Mouse (Mus musculus) frontal cortex, postnatal 10 days (tissue): Measurements from ENCODE around the gene Atp8b4.

Source experiments
- DNase-seq, 2 experiments: peaks; one replicate each; pipeline ENCODE4 v3.0.0; 2022; ENCODE audit warnings: low spot score in 2 of 2, mixed read lengths in 1 of 2

The Atp8b4 gene

DNA sequence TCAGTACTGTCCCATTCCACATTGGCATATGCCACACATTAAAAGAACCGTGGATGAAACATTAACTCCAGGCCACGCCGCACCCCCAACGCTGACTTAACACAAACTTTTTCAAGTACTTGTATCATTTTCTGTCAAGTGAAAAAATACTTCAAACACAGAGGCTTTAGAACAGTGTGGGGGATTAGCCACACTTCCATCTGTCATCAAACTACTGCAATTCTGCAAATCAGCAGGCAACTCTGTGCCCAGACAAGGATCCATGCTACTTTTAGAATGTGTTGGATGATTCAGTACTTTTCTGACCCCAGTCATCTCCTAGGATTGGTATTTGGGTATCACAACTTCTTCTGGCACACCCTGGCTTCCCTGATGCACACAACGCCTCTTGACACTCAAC lies 212.5 kb downstream of the Atp8b4 start:
- no peak for DNase-seq

DNA sequence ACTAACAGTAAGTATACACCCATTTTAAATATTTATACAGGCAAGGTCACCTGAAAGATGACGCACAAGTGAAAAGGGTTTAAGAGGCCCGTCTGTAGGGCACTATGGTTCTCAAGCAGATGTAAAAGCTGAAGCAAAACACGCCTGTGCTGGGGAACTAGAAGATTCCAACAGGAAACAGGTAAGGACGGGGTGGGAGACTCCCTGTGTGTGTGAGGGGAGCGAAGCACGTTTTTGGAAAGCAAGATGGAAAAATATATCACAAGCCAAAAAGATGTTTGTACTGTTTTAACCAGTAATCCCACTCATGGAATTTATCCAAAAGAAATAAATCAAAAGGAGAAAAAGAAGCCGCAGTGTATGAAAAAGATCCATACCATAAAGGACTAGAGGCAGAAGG lies 214.1 kb downstream of the Atp8b4 start:
- no peak for DNase-seq

DNA sequence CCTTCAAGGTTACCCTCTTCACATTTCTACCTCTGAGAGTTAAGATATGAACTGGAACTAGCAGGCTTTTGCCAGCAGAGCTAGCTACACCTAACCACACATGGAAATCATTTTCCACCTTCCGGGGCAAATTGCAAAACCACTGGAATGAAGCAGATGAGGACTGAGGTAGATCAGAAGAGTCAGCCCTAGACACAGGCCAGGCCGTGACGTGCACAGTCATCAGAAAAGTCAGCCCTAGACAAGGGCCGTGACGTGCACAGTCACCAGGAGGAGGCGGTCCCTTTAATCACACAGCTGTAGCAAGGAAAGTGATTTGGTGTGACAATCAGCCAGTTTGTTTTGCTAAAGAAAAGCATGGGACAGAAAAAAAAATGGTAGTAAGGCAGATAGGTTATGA lies 216.4 kb downstream of the Atp8b4 start:
- DNase-seq = no peak

DNA sequence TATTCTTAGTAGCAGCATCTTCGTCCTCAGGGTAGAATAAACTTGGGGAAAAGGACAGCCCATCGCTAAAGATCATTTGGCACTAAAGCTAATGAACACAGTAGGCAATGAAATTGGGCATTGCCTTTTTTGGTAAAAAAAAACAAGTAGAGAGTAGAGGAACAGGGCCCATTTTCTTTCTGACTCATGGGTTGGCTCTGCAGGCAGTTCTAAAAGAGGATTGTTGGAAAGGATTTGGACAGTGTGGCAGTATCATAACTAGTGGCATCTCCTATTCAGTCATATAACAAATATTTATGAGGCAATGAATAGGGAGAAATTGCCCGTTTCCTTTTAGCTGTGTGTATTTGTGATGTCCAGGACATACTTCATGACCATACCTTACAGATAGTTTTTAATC lies 217.4 kb downstream of the Atp8b4 start:
- DNase-seq = no peak

DNA sequence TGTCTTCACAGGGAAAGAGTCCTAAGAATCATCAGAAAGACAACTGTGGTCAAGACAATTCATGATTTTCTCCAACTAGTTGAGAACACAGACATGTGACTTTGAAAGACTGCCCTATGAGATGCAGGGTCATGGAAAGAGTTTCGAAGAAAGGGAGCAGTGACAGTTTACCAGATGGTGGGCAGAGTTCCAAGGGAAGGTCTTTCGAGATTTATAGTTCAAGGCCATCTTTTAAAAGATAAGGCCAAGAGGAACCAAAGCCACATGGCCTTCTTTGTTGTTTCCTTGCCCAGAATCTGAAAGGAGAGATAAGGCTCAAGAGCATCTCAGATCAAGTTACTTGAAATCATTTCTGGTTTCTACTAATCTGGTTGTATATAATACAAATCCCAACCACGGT lies 225.0 kb downstream of the Atp8b4 start:
- DNase-seq = no peak

DNA sequence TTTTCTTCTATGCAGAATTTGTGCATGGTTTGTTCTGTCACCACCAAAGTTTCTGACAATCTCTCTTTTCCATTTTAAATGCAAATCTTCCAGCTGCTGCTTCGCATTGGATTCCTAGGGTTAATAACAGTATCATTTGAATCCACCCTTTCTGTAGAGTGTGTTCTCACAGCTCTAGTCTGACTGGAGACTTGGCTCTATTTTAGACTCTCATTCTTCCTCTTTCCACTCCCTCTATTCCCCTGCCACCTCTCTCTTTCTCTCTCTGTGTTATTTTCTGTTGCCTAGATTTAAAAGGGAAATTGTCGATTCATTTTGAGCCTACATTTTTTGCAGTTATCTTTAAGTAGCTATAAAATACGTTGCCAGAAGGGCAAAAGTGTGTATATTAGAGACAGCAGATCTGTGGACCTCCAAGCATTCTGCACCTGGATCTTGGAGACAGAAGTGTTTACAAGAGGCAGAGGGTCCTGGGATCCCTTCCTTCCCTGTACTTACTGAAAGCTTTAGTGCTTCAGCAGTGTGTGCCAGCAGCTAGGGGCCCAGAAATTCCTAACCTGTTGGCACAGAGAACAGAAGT lies 225.6 kb downstream of the Atp8b4 start:
- no peak for DNase-seq

DNA sequence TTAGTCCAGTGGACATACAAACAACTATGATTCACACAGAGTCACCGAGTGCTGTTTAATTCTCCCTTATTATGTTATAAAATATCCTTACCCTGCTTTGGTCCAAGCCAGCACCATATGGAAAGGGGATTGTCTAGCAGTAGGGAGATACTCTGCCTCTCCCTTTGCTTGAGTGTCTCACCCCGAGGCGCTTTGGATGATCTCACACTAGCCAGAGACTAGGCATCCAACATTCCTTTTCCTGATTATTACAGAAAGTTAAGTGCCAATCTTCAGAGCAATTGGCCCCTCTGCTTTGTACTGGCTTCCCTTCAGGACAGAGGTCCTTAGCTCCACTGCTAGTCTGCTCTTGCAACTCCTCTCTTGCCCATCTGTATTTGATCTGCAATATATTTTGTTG lies 226.2 kb downstream of the Atp8b4 start:
- no peak for DNase-seq
